Mouse (Mus musculus) bone marrow macrophage, adult 2 months (primary cell): ENCODE results near the gene Rpain. TPM values are rescaled to one million over a fixed set of nuclear protein-coding genes. Genes with fewer than 3 reads are reported as not detected.
A peak's percentile ranks its signal among the peaks of the same experiment; 100 is the strongest.

Experiments used
- H3K27ac ChIP-seq: 2 replicates; pipeline ENCODE4 v1.5.1; 2012; ENCODE audit warnings: low read depth, low read length; ENCODE audit not compliant: insufficient read depth
- H3K4me1 ChIP-seq: 2 replicates; pipeline ENCODE4 v1.6.1; 2012; ENCODE audit warnings: low read length; ENCODE audit not compliant: control insufficient read depth, insufficient read depth
- H3K4me3 ChIP-seq: 2 replicates; pipeline ENCODE4 v1.5.1; 2012; ENCODE audit warnings: mild to moderate bottlenecking, low read length, moderate library complexity; ENCODE audit not compliant: insufficient read depth
- CTCF ChIP-seq: IDR thresholded peaks from 2 replicates; pipeline ENCODE4 v1.5.1; 2012; ENCODE audit warnings: low read depth, mild to moderate bottlenecking, low read length, moderate library complexity
- POLR2A ChIP-seq: IDR thresholded peaks from 2 replicates; pipeline ENCODE4 v1.6.1; 2012; ENCODE audit warnings: mild to moderate bottlenecking, low read depth, low read length, borderline replicate concordance
- polyA plus RNA-seq: library from polyadenylated mRNA; stranded (reverse); fragments of >200 nt; gene quantifications from 2 replicates; pipeline ENCODE4 v1.2.4, GENCODE M21; 2012; ENCODE audit not compliant: missing spikeins, insufficient read depth, insufficient read length

Gene Rpain
- polyA plus RNA-seq, 1 experiment, result 65.8 TPM

- Histone ChIP-seq H3K4me3 (peak within 1 kb of the TSS; percentile 89), H3K27ac (peak within 1 kb of the TSS; percentile 60), H3K4me1 (peaks cover 26% of the 10 kb centered on the region)
- peak; percentile 70 for TF ChIP-seq CTCF
- no peak for TF ChIP-seq POLR2A
Observed at GRCm38 (mm10) chr11:70982557-70983228, 12.7 kb downstream of the Rpain start, which contains the start of gene C1qbp. C1qbp (minus strand) TSS chr11:70983026.

GRCm38 (mm10) chr11:71001167-71001566 lies 31.2 kb downstream of the Rpain start:
- Histone ChIP-seq H3K27ac (no peak overlapping the region), H3K4me3 (no peak overlapping the region), H3K4me1 (peaks cover 8% of the 10 kb centered on the region)
- TF ChIP-seq POLR2A, result no peak
- TF ChIP-seq CTCF, result no peak

- no peak for TF ChIP-seq POLR2A
- TF ChIP-seq CTCF, result no peak
- H3K4me3 ChIP-seq, result peak overlapping the region; percentile 96
- H3K4me1 ChIP-seq, result peaks cover 17% of the 10 kb centered on the region
- peak overlapping the region; percentile 65 for H3K27ac ChIP-seq
Observed at GRCm38 (mm10) chr11:71003611-71004315, 33.8 kb downstream of the Rpain start.

GRCm38 (mm10) chr11:71004316-71004773 lies 34.3 kb downstream of the Rpain start, which contains the start of gene Dhx33:
Dhx33 (minus strand) TSS chr11:71004437.
- peaks cover 21% of the 10 kb centered on the region for H3K4me1 ChIP-seq
- H3K27ac ChIP-seq, result peak within 1 kb of the TSS; percentile 65
- TF ChIP-seq CTCF (no peak), POLR2A (no peak)
- H3K4me3 ChIP-seq, result peak within 1 kb of the TSS; percentile 96

- no peak overlapping the region for H3K4me3 ChIP-seq
- TF ChIP-seq POLR2A (no peak), CTCF (no peak)
- H3K27ac ChIP-seq, result no peak overlapping the region
- peaks cover 24% of the 10 kb centered on the region for H3K4me1 ChIP-seq
Observed at GRCm38 (mm10) chr11:71005046-71005445, 35.0 kb downstream of the Rpain start.

GRCm38 (mm10) chr11:71007026-71007425 lies 37.0 kb downstream of the Rpain start:
- Histone ChIP-seq H3K27ac (no peak overlapping the region), H3K4me1 (peaks cover 24% of the 10 kb centered on the region), H3K4me3 (no peak overlapping the region)
- TF ChIP-seq CTCF (no peak), POLR2A (no peak)

GRCm38 (mm10) chr11:71007831-71008230 lies 37.8 kb downstream of the Rpain start:
- H3K4me3 ChIP-seq, result no peak overlapping the region
- peak overlapping the region; percentile 73 for H3K27ac ChIP-seq
- H3K4me1 ChIP-seq, result peaks cover 18% of the 10 kb centered on the region
- no peak for TF ChIP-seq CTCF
- TF ChIP-seq POLR2A, result no peak

GRCm38 (mm10) chr11:71008321-71008720 lies 38.3 kb downstream of the Rpain start:
- Histone ChIP-seq H3K27ac (peak overlapping the region; percentile 73), H3K4me3 (no peak overlapping the region), H3K4me1 (peaks cover 16% of the 10 kb centered on the region)
- TF ChIP-seq POLR2A, result no peak
- no peak for TF ChIP-seq CTCF

GRCm38 (mm10) chr11:71012743-71013142 lies 42.7 kb downstream of the Rpain start:
- no peak overlapping the region for H3K27ac ChIP-seq
- peaks cover 16% of the 10 kb centered on the region for H3K4me1 ChIP-seq
- H3K4me3 ChIP-seq, result no peak overlapping the region
- no peak for TF ChIP-seq CTCF
- no peak for TF ChIP-seq POLR2A

GRCm38 (mm10) chr11:71017051-71017450 lies 47.0 kb downstream of the Rpain start:
- H3K4me1 ChIP-seq, result peaks cover 16% of the 10 kb centered on the region
- no peak overlapping the region for H3K4me3 ChIP-seq
- no peak overlapping the region for H3K27ac ChIP-seq
- TF ChIP-seq POLR2A (no peak), CTCF (no peak)
